Mouse (Mus musculus) lung, adult 10 weeks (tissue): Measurements from ENCODE around the gene Cd47. TPM values are rescaled to one million over a fixed set of nuclear protein-coding genes. Genes with fewer than 3 reads are reported as not detected.

ENCODE experiments used
- polyA plus RNA-seq: library from polyadenylated mRNA; stranded (reverse); fragments of 350-450 nt; fragmentation: Illumina TruSeq; extraction: RNeasy Lipid Tissue Mini Kit (QIAGEN cat#74804); gene quantifications from one replicate; pipeline ENCODE4 v1.2.3, GENCODE M21; 2014; ENCODE audit warnings: low read depth, low replicate concordance; ENCODE audit not compliant: insufficient read depth

The Cd47 gene
- polyA plus RNA-seq: 91.3 TPM

GRCm38 (mm10) chr16:49799597-49800561 is at the start of gene Cd47:
TSS of gene Cd47 (plus strand) at chr16:49800533.

Other genes starting within 250 kb of the Cd47 start
- 19.6 TPM for gene Ift57, start 101.3 kb upstream of the Cd47 start, polyA plus RNA-seq